Mouse (Mus musculus): Measurements from ENCODE around the gene Galnt3.
A peak's percentile ranks its signal among the peaks of the same experiment; 100 is the strongest.

The Galnt3 gene

DNA sequence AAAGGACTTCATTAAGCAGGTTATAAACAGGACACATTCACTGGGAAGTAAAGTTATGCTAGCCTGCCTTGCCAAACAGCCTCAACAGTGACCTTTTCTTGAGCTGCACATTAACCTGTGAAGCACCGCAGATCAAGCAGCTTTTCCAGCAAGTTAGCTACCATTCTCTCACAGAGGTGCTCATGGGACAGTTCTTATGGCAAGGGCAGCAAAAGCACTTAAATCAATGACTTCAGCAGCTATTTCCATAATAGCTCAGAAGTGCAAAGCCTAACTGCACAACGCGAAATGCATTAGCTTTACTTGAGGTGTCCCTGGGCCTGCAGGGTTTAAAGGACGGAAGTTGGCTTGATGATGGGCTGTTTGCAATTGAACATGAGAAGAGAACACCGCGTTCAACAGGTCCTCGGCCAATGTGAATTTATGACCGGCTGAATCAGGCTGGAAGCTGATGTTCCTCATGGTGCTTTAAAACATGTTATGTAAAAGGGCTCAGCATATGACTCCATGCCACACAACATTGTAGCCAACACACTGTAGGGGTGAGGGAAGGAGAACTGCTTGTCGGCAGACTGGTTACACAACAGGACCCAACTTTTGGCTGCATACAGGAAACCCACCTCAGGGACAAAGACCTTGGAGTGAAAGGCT, 16.8 kb downstream of the Galnt3 start:
- DNase-seq (ENCODE audit: low read depth, low spot score): no peak

DNA sequence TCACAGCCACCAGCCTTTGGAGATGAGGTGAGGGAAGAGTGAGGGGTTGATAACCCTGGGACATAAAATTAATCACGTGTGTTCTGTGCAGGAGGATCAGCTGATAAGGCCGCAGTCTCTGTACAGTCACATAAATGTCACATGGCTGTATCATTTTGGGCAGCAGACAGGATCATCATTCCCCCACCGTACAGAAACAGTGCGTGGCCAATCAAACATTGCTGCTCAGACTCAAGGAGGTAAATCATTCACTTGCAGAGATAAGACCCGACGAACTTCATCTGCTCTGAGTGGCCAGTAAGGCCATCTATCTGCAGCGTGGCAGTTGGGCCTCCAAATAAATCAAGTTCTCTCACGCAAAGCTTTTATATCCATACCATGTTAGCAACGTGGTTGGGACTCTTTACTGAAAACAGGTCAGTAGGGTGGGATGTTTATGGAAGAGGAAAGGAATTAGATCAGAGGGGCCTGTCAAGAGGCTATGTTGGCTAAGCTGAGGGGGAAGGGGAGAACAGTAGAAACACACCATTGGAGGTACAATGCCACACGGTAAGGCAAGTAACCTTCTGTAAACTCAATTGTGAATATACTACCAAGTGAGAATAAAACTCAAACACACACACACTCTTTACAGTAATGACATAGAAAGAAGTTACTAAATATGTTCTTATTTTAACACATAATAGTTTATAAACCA, 20.9 kb downstream of the Galnt3 start:
- no peak for DNase-seq (ENCODE audit: low read depth, low spot score)

DNA sequence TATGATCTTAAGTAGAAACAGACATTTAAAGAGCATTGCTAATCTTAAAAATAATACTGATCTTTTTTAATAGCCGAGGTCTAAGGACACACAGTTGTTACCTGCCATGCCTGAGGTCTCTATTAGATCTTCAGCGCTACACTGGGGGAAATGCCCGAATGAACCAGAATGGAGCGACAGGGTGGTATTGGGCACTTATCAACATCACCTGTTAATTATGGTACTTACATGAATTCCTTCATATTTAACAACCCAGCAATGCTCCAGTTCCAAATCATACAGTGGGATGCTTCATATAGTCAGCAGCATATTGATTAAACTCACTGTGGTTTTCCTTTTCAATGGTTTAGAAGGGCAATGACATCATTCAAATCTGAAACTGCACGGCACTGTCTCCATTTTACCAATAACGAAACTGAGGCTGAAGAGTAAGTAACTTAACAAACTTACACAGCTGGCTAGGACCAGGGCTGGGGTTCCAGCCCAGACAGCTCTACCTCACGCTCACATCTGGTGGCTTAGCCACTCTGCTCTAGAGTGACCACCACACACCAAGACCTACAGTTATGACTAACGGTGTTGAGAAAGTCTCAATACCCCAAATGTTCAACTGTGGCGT, 23.0 kb downstream of the Galnt3 start:
- DNase-seq (ENCODE audit: low read depth, low spot score): no peak

DNA sequence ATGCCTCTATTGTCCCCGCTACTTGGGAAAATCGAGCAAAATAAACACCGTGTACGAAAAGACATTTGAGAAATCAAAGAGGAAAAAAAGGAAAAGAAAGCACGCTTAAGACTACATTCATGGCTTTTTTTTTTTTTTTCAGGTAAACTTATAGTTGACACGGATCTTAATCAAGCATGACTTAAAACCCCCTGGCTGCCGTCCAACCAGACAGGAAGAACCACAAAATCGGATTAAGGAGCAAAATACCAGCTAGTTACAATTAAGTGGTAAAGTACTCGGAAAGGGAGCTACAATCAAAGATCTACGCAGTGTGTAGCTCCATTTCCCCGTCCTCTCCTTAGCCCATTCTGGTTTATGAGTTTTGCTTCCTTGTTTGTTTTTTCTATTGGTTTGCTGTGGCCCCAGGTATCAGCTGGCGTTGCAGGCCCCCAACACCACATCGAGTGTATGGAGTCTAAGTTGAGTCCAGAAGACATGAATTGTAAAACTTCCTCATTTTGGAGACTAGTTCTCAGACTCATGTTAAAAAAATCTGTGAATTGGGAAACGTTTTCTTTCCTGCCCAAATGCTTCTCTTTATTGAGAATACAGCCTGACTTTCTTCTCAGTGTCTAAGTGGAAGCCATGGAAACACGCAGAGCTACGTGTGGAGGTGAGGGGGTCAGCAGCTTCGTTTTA, 24.0 kb downstream of the Galnt3 start:
- no peak for DNase-seq (ENCODE audit: low read depth, low spot score)

DNA sequence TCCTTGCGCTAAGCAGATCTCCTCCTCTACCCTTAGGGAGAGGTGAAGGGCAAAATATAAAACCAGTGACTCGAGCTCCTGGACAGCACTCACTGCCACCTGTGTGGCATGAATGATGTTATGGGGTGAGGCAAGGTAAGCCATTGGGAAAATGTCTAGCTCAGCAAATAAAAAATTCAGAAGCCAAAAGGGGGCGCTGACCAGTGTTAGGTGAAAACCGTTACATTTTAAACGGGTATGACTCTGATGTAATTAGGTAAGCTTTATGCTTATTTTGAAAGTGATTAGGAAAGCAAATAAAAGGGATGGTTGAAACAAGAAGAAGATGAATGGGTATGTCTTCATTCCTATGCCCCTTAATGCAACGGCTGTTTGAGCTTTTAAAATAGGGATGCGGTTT, 24.6 kb downstream of the Galnt3 start:
- no peak for DNase-seq (ENCODE audit: low read depth, low spot score)

DNA sequence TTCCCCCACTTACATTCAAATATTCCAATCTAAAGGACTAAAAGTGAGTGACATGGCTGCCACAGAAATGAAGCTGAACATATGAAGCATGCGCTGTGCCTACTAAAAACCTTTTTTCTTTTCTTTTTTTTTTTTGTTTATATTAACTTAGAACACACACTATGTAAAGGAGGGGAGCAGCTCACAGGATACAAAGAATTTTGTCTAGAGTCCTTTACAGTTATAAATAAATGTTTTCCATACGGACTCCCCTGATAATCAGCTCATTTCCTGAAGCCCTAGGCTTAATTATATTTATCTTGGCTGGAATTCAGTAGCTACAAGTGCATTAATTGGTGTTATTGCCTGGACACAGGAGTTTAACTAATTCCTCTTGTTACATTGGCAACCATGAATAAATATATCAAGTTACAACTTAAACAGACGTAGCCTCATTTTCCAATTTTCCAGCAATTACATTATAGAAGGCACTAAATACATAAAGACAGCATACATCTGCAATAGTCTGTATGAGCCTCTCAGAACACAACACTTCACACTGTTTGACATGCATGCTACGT, 30.1 kb downstream of the Galnt3 start:
- no peak for DNase-seq (ENCODE audit: low read depth, low spot score)

DNA sequence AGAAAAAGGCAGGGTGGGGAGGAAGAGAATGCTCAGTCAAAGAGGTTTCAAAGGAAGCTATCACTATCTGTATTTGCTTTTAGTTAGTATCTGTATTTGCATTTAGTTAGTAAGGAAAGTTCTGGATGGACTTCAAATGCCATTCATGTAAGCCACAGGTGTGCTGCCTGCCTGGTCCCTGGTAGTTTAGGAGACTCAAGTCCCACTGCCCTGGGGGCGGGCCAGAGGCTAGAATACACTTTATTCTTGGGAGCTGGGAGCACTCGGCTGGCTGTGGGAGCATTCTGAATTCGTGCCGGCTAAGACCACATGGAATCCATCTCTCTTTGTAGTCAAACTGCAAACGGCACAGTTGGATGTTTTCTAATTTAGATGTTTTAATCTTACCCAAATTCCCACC, 33.5 kb downstream of the Galnt3 start:
- DNase-seq (ENCODE audit: low read depth, low spot score): no peak

DNA sequence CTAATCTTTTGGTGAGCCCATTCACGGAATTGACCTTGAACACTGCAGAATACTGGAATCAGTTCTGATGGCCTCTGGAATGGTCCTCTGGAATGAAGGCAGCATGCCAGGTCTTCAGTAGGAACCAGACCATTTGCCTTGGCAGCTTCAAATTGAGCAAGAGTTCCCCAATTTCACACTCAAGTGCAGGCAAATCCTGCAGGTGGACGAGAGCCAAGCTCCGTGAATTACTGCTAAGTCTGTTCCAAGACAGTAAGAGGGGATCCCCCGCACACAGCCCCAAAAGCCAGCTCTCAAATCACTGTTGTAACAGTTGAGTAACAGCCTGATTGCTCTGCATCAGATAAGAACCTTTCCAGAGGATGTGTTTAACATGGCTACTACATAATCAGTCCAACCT, 42.9 kb downstream of the Galnt3 start:
- DNase-seq (ENCODE audit: low read depth, low spot score): no peak

DNA sequence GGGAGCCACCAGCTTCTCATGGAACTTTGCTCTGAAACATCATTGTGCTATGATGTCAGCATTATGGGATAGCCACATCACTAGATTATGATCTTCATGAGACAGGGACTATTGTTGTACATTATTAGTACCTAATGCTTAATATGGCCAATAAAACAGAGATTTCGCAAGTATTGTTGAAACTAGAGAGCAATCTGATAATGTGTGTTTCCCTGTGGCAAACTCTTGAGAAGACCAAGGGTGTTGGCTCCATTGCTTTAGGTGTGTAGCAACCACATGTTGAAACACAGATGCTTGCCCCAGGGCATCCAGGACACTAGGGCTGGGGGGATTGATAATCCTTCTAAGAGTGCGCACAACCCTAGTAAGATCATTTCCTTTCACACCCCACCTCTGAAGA, 44.1 kb downstream of the Galnt3 start:
- DNase-seq (ENCODE audit: low read depth, low spot score): no peak

DNA sequence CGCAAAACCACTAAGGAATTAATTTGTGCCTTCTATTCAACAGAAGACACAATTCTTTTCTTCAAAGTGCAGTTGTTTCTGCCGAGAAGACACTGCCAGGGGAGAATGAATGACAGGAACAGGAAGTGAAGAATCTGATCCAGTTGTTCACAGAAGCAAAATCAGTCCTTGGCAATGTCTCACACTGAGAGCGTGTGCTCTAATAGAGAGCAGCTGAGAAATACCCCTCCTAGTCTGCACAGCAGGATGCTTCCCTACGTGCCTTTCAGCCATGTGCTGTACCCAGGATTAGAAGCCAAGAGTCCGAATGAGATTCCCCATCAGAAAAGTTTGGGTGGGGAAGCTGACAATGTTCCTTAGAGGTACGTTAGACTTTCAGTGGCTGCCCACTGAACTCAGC, 55.3 kb downstream of the Galnt3 start:
- no peak for DNase-seq (ENCODE audit: low read depth, low spot score)

DNA sequence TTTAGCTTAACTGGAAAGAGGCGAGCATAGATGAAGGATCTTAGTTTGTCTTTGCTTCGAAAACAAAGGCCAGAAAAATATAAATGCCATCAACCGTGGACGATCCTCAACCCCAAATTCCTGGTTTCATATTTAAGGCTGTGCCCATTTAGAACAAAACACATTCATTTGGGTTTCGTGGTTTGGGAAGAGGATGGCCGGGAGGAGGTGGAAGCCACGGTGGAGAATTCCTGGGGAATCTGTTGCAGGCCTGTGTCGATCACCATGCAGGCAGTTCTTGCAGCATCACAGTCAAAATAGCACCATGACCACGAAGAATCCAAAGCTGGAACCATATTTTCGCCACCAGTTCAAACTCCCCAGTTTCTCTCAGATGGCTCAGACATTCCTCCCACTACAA, 61.5 kb downstream of the Galnt3 start:
- no peak for DNase-seq (ENCODE audit: low read depth, low spot score)

DNA sequence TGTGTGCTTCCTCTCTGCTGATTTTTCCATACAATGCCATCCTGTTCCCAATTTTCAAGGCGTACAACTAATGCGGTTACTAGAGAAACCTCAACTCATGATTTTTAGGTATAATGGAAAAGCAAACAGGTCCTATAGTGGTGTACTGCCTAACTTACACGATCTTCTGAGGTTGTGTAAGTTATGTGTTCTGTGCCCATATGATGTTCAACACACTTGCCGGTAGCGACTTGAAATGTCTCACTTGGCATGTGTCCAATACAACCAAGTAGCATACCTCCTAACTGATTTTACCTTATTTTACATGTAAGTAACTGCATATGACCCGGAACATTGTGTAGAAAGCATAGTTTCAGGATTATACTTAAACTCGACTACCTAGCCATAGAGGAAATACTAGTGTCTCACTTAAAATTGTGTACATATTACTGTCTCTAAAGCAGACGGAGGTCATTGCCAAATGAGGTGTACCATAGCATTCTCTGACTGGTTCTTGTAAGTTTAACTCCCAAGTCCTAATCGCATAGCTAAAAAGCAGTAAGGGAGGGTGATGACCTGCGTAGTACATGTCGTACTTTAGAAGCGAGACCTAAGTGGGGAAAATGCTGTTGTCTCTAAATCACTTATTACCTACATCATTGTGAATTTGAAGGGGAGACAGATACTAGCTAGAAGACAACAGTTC, 80.2 kb downstream of the Galnt3 start:
- DNase-seq (ENCODE audit: low read depth, low spot score): peak; percentile 4

DNA sequence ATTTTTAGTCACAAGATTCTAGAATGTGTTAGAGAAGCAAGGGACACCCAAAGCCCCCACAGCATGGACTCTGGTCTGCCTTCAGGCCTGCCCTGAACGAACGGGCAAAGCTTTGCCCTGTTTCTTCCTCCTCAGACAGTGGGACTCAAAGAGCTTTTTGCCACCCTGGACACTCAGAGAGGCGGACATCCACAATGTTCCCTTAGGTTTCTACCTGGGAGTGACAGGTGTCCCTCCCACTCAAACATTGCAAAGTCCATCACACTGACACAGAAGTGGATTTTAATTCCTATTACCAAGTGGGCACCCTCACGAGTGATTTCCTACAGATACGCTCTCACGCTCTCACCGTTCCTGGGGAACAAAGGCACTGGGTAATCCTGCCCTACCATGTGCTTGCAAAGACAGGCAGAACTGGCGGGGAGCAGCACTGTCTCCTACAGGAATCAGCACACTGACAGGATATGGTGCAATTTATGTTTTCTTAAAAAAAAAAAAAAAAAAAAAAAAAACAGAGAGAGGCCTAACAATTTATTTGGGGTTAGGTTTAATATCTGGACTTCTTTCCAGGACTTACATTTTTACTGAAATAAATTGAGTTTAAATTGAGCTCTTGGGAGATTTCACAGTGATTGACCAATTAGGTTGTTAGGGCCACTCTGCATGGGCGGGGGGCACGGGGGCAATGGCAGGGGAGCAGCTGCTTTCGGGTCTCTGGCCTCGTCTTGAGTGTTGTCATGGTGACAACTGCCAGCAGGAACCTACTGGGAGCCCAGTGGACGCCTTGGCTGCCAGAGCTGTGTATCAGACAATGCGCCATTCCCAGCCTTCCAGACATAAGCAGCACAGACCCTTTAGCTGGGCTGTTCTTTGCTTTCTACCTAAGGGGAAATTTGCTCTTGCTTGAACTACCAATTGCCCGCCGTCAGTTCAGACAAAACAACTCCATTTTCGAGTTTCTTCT, 81.1 kb downstream of the Galnt3 start:
- DNase-seq (ENCODE audit: low read depth, low spot score): no peak

DNA sequence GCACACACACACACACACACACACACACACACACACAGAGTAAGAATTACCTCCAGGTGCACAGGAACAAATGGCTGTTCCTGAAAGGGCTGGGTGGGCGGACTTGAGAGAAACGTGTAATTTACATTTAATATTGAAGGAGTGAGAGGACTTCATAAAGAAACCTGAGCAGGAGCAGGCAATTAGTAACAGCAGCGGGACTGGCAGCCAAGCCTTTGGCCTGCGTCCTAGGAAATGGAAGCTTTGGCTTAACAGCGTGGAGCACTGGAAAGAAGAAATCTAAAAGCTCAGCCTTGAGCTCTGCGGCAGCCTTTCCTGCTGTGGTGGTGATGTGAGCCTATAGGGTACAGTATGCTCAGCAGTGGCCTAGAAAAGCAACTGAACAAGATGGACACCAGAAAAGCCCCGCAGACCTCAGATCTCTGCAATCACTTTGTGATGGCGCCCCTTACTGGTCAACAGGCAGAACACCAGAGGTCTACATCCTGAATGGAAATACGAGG, 82.8 kb downstream of the Galnt3 start:
- no peak for DNase-seq (ENCODE audit: low read depth, low spot score)

DNA sequence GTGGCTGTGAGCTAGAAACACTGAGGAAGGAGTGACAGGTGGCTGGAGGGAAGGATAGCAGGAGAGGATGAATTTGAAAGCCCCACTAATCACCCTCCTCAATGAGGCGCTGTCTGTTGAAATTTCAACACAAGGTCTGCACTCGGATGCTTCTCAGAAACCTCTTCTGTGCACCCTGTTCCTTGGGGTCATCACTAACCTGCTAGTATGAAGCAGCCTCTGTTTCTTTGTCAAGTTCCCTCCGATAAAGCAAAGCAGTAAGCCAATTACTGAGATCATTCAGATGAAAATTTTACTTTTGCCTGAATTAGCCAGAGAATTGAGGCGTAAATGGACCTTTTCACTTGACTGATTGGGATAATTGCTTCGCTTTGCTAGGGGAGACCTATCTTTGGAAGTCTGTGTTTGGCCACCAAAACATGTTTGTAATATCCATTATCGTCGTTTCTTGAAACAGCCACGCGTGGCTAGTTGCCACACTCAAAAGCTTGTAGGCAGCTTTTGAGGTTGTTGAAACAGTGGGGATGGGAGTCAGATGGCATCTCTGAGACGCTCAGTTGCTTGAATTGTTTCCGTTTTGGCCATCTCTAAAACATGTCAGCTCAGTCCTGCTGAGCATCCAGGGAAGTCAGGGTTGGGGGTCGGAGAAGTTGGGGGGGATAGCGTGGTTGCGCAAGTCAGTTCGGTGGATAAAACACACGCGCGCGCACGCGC, 83.4 kb downstream of the Galnt3 start:
- no peak for DNase-seq (ENCODE audit: low read depth, low spot score)

DNA sequence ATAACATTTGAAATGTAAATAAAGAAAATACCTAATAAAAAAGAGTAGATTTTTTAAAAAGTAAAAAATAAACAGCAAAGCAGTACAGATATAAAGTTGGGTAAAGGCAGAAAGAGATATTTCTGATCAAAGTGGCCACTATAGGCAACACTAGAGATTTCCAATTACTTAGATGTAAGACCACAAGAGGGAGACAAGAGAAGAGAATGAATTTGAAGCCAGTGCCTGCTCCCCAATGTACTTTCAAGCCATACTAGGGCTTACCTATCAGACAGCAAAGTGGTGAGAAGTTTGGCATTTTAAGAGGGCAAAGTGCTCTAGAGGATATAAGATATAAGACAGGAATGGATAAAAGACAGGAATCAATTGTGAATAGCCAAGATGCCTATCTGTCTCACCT, 84.2 kb downstream of the Galnt3 start:
- DNase-seq (ENCODE audit: low read depth, low spot score): no peak

DNA sequence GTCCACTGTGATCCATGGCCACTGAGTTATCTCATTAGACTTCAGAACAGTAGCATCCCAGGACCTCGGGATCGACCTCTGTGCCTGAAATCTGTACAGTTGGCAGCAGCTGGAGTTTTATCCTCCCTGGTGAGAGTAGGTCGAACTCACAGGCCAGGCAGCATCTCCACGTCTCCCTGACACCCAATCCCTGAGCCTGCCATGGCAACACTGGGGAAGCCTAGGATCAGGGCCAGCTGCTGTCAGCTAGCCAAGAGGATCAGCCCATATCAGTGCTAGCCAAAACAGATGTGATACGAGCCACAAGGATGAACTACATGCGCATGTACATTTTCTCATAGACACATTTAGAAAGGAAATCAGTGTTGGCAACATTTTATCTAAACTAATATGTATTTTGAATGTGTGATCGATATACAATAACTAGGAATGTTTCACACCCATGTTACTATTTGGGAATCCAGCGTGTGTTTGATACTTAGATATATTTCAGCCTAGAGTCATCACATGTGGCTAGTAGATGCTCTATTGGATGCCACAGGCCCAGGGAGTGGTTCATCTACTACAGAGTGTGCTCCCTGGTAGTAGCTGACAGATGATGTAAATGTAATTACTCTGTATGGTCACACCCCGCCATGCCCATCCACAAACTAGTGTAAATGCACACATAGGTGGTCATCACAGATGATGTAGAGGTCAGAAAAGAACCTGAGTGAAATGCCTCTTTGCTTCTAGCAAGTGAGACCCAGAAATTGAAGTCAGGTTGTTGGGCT, 89.7 kb downstream of the Galnt3 start:
- DNase-seq (ENCODE audit: low read depth, low spot score): no peak
